Mouse (Mus musculus): ENCODE measurements around the gene Mphosph9.
A peak's percentile ranks its signal among the peaks of the same experiment; 100 is the strongest.

Gene Mphosph9

DNA sequence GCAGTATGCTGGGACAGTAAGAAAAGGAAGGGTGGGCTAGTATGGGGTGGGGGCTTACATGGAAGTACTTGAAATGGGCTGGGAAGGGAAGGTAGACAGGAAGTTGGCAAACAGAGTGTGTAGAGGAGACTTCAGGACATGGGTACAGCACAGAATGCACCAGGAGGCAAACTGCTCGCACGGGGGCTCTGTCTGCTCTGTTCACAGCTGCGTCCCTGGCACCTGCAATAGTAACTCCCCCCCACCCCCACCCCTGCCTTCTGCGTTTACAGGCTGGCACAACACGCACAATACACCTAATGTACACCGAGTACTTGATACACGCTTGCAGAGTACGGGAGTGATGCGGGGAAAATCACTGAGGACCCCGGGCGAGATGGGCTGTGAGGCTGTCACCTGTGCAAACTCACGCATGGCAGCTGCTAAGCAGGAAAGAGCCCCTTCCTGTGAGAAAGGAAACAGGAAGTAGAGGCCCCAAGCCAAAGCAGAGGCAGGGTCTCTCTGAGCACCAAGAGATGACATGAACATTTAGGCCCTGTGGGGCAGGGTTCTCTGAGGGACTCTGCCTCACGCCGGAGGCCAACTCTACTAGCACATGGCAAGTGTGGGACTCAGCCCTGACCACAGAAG lies 113.1 kb downstream of the Mphosph9 start:
- no peak for DNase-seq (ENCODE audit: low spot score in 2 of 2)

DNA sequence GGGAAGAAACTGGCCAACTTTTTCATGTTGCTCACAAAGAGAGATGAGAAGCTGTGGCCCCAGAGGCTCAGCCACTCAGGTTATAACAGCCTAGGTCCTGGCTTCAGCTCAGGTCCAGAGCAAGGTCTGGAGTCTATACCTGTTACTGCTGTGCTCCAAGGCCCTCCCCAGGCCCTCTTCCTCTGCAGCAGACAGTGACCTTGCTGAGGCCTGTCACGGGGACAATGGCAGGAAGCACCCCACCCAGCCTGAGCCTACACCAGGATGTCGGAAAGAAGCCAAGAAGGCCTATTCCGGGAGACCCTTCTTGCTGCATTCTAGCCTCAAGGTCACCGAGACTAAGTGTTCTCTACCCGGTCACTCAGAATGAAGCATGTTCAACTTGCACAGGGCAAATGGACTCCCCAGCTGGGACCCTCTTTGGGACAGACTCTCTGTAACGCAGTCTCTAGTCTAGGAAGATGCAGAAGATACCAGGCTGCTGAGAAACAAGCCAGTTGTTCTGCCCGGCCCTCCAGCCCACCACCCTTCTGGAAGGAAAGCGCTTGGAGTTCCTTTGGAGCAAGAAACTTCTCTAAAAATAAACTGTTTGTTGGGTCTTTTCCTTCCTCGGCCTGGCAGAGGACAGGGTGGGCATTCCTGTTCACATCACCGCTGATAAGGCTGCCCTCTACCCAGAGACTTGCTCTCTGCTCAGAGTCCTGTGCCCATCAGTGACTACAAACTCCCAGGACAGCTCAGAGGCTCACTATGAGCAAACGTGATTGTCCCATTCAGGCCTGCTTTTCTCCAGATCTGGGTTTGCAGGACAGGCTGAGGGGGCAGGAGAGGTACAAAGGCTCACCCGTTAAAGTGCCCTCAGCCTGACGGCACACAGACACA lies 113.9 kb downstream of the Mphosph9 start:
- DNase-seq (ENCODE audit: low spot score in 2 of 2): no peak

DNA sequence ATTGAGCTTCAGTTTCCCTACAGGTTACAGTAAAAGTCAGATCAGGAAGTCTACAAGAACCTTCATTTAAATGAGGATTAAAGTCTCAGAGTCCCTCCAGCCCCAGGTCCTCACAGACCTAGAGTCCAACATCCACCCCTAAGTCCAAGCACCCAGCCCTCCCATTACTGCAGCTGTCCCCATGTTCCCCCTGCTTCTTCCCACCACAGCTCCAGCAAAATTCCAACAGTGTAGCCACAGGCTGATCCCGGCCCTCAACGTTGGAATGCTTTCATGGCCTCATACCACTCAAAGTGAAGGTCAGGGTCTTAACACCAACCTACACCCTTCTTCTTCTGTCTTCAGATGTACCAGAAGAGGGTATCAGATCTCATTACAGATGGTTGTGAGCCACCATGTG lies 116.1 kb downstream of the Mphosph9 start:
- no peak for DNase-seq (ENCODE audit: low spot score in 2 of 2)

DNA sequence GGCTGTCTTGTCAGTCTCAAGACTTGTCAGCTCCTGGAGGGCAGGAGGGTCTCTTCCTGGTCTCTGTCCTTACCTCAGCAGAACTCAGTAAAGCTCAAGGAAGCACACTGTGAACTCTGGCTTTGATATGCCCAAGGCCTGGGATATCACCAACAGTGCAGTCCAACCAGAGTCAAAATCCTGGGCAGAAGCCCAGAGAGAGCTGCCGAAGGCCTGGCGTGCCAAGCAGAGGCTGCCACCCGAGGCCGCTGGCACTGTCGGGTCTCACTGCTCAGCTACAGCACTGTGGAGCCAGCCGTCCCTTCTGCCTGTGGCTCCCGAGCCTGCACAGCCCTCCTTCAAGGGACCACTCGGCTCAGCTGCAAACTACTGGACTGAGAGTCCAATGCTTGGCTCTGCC lies 116.5 kb downstream of the Mphosph9 start:
- DNase-seq (ENCODE audit: low spot score in 2 of 2): no peak

DNA sequence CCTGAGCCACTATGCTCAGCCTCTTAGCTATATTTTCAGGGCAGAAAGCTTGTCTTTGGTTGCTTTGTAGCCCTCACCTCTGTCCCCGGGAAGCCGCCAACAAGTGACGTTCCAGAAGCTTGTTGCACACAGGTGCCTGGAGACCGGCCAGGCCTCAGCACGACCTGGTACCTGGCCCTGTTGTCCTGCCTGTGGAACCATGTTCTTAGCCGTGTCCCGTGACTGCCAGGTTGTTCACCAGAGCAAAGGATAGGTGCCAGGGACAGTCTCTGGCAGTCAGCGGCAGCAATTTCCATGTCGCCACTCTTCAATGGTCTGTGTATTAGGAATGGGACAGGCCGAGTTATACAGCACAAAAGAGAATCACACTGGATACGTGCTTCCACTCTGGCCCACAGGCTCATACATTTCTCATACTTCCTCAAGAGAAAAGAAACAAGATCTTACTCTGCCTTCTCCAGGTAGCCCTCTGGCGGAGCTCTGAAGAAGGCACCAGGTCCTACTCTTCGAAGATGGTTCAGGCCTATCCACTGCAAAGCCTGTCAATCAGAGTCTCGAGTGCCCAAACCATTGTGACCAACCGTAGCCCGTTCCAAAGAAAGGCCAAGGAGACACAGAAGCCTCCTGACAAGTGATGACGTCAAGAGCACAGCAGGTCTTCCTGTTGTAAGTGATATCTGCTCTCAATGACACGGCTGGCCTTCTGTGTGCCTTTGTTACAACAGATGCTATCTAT lies 117.3 kb downstream of the Mphosph9 start:
- DNase-seq (ENCODE audit: low spot score in 2 of 2): no peak

DNA sequence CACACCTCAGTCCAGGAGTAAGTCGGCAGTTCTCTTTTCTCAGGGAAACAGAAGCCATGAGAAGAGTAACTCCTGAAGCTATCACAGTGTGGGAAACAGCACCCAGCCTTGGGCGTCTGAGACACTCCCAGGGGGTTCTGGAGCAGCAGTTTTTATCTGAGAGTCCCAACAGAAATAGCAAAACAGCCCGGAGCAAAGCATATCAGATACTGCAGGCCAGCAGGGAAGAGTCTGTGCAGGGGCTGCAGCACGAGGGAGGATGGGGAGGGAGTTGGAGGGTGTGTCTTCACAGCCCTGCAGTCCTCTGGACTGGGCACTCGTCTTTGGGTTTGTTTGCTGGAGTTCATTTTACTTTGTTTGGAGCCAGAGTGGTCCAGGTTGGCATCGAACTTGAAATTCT lies 117.9 kb downstream of the Mphosph9 start:
- DNase-seq (ENCODE audit: low spot score in 2 of 2): no peak

DNA sequence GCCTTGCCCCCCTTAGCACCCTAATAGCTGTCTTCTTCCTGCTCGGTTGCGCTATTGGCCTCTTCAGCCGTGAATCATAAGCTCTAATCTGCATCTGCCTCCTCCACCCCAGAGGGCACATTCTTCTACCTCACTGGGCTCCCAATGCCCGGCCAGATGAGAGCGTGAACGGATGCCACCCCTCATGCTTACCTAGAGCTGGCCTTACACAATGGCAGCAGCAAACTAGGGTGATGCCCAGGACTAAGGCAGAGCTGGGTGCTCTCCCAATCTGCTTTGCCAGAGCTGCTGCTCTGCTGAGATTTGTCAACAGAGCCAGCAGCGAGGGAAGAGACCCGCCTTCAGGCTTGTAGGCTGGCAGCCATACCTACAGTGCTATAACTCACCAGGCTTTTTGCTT lies 119.7 kb downstream of the Mphosph9 start:
- DNase-seq (ENCODE audit: low spot score in 2 of 2): no peak

DNA sequence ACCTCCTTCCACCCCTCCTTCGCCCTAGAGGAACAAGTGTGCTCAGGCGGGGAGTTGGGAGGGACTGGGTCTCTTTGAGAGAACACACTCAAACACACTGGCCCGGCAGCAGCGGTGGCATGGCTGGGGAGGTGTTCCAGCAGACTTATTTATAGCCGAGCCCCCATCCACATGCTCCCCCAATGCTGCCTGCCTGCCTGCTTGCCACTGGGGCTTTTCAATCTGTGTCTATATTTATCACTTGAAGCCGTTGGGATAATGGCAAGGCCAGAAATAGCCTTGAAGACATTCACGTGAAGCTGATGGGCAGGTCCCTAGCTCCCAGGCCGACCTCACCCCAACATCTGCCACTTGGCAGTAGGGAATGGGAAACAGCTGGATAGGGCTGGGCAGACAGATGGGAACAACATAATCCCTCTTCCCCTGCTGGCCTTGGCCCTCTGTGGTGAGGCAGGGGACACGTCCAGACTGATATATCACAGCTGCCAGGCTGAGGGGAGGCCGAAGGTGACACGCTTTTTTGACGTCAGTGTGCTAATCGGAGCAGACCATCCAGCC lies 121.2 kb downstream of the Mphosph9 start:
- DNase-seq (ENCODE audit: low spot score in 2 of 2): peak in 1 of 2 experiments; percentile 58

DNA sequence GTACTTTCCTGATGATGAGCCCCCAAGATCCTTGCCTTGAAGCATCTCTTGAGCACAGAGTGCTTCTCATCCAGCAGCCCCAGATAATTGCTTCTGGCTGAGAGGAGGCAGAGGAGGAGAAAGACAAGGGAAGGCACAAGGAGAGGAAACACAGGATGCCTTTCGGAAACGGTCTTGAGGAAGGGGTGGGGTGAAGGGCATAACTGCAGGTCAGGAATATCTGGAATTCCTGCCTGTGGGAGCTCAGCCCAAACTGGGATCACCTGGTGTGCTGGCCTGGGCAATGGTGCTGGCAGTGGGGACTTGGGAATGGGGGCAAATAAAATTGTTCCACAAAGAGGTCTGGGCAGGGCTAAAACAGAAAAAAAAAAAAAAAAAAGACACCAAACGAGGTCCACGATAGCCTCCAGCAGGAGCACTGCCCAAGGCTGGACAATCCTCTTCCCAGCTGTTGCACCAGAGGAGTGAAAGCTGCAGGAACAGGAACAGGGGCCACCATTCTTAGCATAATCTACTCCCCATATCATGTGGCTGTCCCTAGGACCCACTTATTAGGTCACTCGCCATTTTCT lies 121.9 kb downstream of the Mphosph9 start:
- DNase-seq (ENCODE audit: low spot score in 2 of 2): no peak

DNA sequence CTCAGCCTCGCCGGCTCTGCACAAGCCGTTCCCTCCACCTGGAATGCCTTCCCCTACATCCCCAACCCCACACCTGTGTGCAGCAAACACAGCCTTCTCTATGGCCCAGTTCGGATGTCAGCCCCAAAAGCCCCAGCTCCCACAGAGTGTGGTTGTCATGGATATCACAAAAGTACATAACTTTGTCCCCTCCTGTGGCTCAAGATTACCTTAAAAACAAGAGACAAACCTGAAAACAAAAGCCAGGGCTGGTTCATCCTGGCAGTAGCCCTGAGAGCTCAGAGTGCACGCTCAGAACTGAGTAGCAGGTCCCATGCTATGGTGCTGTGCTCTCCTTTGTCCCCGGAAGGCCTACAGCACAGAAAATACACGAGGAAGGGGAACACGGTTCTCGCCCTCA lies 122.6 kb downstream of the Mphosph9 start:
- DNase-seq (ENCODE audit: low spot score in 2 of 2): no peak

DNA sequence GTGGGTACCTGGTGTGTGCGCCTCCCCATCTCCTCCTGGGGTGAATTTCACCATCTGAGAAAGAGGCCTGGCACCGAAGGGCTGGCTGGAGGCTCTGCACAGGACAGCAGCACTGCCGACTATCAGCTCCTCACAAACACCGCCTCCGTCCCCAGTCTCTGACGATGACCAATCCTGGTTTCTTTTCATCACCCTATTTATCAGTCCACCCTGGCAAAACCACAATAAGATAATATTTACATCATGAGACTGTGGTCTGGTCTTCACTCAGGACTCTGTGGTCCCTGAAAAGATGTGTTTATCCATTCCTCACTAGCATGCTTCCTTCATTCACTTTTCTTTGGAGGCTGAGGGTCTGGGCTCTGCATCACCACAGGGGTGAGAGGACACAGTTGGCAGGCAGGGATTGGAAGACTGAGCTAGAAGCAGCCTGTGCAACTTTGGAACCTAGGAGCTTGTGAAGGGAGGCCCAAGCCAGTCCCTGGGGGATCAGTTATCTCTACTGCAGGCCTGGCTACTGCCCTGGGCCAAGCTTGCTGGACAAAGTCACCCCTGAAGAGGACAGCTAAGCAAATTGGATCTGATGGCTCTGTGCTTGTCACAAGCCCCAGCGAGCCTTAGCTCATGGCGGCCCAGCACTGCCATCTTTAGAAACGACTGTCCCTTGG lies 123.5 kb downstream of the Mphosph9 start:
- no peak for DNase-seq (ENCODE audit: low spot score in 2 of 2)

DNA sequence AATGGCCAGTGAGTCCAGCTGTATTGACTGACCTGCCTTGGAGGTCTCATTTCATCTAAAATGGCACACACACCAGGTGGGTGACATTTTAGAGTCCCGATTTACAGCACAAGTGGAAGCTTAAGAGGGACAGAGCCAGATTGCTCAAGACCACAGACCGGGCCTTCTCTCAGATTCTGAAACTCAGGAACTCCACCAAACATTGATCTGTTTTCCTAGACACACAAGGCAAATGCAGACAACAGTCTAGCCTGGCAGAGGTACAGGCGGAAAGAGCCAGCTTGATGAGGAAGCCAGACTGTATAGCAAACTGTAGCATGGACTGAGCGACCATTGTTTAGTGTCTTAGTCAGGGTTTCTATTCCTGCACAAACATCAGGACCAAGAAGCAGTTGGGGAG lies 124.5 kb downstream of the Mphosph9 start:
- no peak for DNase-seq (ENCODE audit: low spot score in 2 of 2)

DNA sequence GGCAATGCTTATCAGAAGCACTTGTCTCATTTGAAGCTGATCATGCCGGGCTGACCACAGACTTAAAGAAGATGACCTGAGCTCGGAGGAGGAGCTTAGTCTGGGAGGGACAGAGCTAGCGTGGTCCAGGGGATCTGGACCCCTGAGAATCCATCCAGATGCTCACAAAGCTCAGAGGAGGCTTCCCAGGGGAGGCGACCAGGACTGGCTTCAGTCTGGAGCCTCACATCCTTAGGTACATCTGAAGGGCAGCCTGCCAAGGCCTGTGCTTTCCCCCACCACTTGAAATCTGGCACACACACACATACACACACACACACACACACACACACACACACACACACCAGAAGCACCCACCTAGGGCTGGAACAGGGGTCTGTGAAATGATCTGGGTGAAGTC lies 125.7 kb downstream of the Mphosph9 start:
- no peak for DNase-seq (ENCODE audit: low spot score in 2 of 2)

DNA sequence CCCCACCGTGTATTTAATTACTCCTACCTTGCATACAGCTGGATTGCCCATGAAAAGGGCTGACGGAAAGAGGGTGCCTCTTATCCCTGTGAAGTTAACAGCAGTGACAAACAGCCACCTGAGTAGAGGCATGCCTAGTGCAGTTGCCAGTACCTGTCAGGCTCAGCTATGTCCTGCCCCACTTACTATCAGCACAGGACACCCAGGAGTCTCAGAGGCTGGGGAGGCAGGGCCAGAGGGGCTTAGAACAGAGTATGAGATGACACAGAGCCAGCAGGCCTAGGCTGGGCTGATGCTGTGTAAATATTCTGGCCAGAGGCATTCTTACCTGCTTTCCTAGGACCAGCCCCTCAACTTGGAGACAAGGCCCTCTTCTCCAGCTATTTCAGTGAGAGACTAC lies 126.2 kb downstream of the Mphosph9 start:
- no peak for DNase-seq (ENCODE audit: low spot score in 2 of 2)

Measured in urinary bladder, postnatal 4 days (tissue).